Mouse (Mus musculus) forebrain, embryonic 12.5 days (tissue): ENCODE measurements at regions not wholly inside any gene's neighbourhood (a gene's known extent, or its start where the extent isn't known, plus 50 kb on each side); places are given as distances from the start of the nearest gene placed in this dataset.

Source experiments
- ATAC-seq: fragments of 200-750 bp; cut with Nextera tagmentation; 2 replicates; pipeline ENCODE4 v1.8.0; 2017; ENCODE audit warnings: moderate TSS enrichment; ENCODE audit not compliant: low FRiP score
- H3K27ac ChIP-seq: fragments of 300-500 bp; sonication (generic); 2 replicates; pipeline ENCODE4 v1.5.1; 2016; ENCODE audit warnings: mild to moderate bottlenecking
- H3K27me3 ChIP-seq: fragments of 300-500 bp; sonication (generic); 2 replicates; pipeline ENCODE4 v1.6.1; 2016; ENCODE audit warnings: mild to moderate bottlenecking
- H3K36me3 ChIP-seq: fragments of 300-500 bp; sonication (generic); replicated peaks from 2 replicates; pipeline ENCODE4 v1.6.1; 2016; ENCODE audit warnings: mild to moderate bottlenecking
- H3K4me1 ChIP-seq: fragments of 300-500 bp; sonication (generic); 2 replicates; pipeline ENCODE4 v1.6.1; 2016
- H3K4me2 ChIP-seq: fragments of 300-500 bp; sonication (generic); 2 replicates; pipeline ENCODE4 v1.6.1; 2016; ENCODE audit warnings: mild to moderate bottlenecking, moderate library complexity
- H3K4me3 ChIP-seq: fragments of 300-500 bp; sonication (generic); replicated peaks from 2 replicates; pipeline ENCODE4 v1.5.1; 2016; ENCODE audit warnings: mild to moderate bottlenecking
- H3K9ac ChIP-seq: fragments of 300-500 bp; sonication (generic); 2 replicates; pipeline ENCODE4 v1.6.1; 2016; ENCODE audit warnings: mild to moderate bottlenecking
- H3K9me3 ChIP-seq: fragments of 300-500 bp; sonication (generic); 2 replicates; pipeline ENCODE4 v1.6.1; 2016
- WGBS: fragments of 180-500 bp; shearing (Covaris S2); methylation state at CpG from one replicate; pipeline ENCODE4 v1.1.7; 2016; 5-methylcytosine and 5-hydroxymethylcytosine counted together

- Histone ChIP-seq H3K4me1 (no peaks in the 10 kb centered on the region), H3K9me3 (no peaks in the 10 kb centered on the region), H3K9ac (no peak overlapping the region), H3K36me3 (no peaks in the 10 kb centered on the region), H3K4me2 (no peak overlapping the region), H3K4me3 (no peak overlapping the region), H3K27ac (no peak overlapping the region), H3K27me3 (no peaks in the 10 kb centered on the region)
- ATAC-seq = no peak
- 87% methylated on average over 5 of the region's 5 CpGs for WGBS
Measured at GRCm38 (mm10) chr2:180404168-180404567, 51.9 kb upstream of the Slco4a1 start.

- no peaks in the 10 kb centered on the region for H3K36me3 ChIP-seq
Measured at GRCm38 (mm10) chr2:180403621-180404020, 52.4 kb upstream of the Slco4a1 start.

DNA sequence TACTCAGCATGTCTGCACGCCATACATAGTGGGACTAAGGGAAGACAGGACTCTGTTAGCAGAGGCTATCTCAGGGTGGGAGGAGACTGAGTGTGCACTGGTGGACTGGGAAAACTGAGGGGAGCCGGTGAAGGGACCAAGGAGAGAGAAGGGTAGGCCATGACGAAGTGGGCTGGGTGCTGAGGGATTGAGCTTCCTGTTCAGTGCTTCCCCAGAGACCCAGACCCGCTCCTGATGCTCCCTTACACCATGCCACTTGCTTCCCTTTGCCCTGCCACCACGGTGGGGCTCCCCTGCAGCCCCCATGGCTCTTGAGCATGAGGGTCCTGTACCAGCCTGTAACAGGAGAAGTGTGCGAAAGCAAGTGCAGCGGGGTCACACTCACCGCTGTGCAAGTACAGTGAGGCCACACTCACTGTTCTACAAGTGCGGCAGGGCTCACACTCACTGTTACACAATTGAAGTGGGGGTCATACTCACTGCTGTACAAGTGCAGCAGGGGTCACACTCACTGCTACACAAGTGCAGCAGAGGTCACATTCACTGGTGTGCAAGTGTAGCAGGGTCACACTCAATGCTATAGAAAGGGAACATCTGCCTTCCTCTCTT lies 53.1 kb upstream of the Slco4a1 start:
- Histone ChIP-seq H3K27ac (no peak overlapping the region), H3K27me3 (no peaks in the 10 kb centered on the region), H3K9me3 (no peaks in the 10 kb centered on the region), H3K9ac (no peak overlapping the region), H3K36me3 (no peaks in the 10 kb centered on the region), H3K4me1 (no peaks in the 10 kb centered on the region), H3K4me3 (no peak overlapping the region), H3K4me2 (no peak overlapping the region)
- WGBS = 83% methylated on average over 9 of the region's 9 CpGs
- ATAC-seq = no peak

More at GRCm38 (mm10) chr2:180403621-180404020, 52.4 kb upstream of the Slco4a1 start:
- H3K4me2 ChIP-seq = no peak overlapping the region
- no peak overlapping the region for H3K27ac ChIP-seq
- no peak for ATAC-seq
- WGBS = 68% methylated on average over 8 of the region's 8 CpGs
- no peak overlapping the region for H3K9ac ChIP-seq
- no peaks in the 10 kb centered on the region for H3K9me3 ChIP-seq
- no peaks in the 10 kb centered on the region for H3K27me3 ChIP-seq
- H3K4me3 ChIP-seq = no peak overlapping the region
- no peaks in the 10 kb centered on the region for H3K4me1 ChIP-seq

DNA sequence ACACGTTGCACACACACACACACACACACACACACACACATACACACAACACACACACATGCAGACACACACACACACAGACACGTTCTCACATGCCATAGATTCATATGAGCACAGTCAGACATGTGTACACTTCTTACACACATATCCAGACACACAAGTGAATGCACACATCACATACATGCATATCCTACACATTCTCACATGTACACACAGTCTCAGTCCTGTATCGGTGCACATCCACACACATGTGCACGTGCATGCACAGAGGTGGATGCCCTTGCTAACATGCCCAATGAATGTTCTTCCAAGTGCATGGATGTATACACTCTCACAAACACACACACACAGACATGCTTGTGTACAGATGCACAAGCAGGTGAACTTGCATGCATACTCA lies 53.6 kb upstream of the Slco4a1 start:
- Histone ChIP-seq H3K36me3 (no peaks in the 10 kb centered on the region), H3K27ac (no peak overlapping the region), H3K4me3 (no peak overlapping the region), H3K4me1 (no peaks in the 10 kb centered on the region), H3K4me2 (no peak overlapping the region), H3K9me3 (no peaks in the 10 kb centered on the region), H3K9ac (no peak overlapping the region), H3K27me3 (no peaks in the 10 kb centered on the region)
- WGBS = 86% methylated on average over 4 of the region's 4 CpGs
- ATAC-seq = no peak

DNA sequence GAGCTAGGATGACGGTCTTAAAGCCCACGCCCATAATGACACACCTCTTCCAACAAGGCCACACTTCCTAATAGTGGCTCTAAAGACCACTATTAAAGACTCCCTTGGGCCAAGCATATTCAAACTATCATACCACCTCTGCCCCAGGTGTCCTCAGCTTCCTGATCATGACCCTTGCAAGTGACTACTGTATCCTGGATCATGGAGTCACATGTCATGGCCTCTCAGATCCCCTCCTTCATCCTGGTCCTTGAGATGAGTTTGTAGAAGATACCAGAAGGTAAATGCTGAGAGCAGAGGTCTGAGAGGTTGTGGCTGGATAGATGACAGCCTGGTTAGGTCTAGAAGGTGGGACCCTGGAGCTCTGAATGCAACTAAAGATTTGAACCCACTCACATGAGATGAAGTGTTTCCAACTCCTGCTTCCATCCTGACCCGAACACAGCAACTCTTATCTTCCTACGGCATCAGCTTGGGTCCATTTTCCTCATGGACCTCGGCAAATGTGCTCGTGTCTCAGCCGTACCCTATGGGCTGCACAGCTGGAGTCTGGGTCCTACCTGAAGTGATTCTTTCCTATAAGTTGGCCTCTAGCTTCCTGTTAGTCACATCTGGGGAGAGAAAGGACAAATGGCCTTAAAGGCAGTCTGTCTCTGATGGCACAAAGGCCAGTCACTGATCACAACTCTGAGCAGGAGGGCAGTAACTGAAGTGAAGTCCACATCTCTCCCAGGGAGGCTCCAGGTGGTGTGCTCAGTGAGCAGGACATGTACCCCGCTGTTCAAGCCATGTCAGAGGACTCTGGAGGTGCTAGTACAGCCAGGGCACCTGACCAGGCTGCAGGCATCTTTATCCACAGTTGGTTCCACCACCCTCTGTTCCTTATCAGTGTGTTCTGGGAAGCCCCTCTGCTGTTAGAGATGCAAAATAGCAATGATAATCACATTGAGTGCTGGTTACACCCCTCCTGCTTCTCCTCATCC lies 54.3 kb upstream of the Slco4a1 start:
- no peak overlapping the region for H3K27ac ChIP-seq
- H3K9ac ChIP-seq = no peak overlapping the region
- no peaks in the 10 kb centered on the region for H3K4me1 ChIP-seq
- H3K9me3 ChIP-seq = no peaks in the 10 kb centered on the region
- WGBS = 83% methylated on average over 8 of the region's 8 CpGs
- ATAC-seq = no peak
- H3K36me3 ChIP-seq = no peaks in the 10 kb centered on the region
- H3K4me3 ChIP-seq = no peak overlapping the region
- H3K27me3 ChIP-seq = no peaks in the 10 kb centered on the region
- H3K4me2 ChIP-seq = no peak overlapping the region

DNA sequence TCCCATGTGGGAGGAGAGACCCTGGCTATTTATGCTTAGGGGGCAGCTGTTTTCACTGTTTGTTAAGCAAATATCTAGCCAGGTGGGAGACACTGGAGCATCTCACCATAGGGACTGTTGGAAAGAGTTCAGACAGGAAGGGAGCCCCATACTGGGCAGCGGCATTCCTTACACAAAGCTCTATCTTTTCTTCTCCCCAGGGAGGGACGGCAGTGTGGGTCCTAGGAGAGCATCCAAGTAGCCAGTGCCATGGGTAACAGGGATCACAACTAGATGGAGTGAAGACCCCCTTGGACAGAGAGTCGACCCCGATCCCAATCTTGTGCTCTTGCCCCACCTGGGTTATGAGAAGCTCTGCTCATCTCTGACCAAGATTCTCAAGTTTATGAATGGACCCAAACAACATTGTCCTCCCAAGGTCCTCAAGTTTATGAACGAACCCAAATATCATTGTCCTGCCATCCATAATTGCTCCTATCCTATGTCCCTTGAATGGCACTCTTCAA lies 55.5 kb upstream of the Slco4a1 start:
- H3K36me3 ChIP-seq = no peaks in the 10 kb centered on the region
- H3K9ac ChIP-seq = no peak overlapping the region
- H3K4me1 ChIP-seq = no peaks in the 10 kb centered on the region
- H3K4me2 ChIP-seq = no peak overlapping the region
- H3K27ac ChIP-seq = no peak overlapping the region
- no peaks in the 10 kb centered on the region for H3K27me3 ChIP-seq
- no peaks in the 10 kb centered on the region for H3K9me3 ChIP-seq
- no peak overlapping the region for H3K4me3 ChIP-seq
- ATAC-seq = no peak
- WGBS = 79% methylated on average over 5 of the region's 5 CpGs

- H3K27me3 ChIP-seq = no peaks in the 10 kb centered on the region
- H3K4me2 ChIP-seq = no peak overlapping the region
- H3K9ac ChIP-seq = no peak overlapping the region
- H3K36me3 ChIP-seq = no peaks in the 10 kb centered on the region
- no peak overlapping the region for H3K4me3 ChIP-seq
- H3K27ac ChIP-seq = no peak overlapping the region
- ATAC-seq = no peak
- 76% methylated on average over 8 of the region's 8 CpGs for WGBS
- H3K9me3 ChIP-seq = no peaks in the 10 kb centered on the region
- H3K4me1 ChIP-seq = no peaks in the 10 kb centered on the region
Measured at GRCm38 (mm10) chr2:180399651-180400513, 56.2 kb upstream of the Slco4a1 start.

DNA sequence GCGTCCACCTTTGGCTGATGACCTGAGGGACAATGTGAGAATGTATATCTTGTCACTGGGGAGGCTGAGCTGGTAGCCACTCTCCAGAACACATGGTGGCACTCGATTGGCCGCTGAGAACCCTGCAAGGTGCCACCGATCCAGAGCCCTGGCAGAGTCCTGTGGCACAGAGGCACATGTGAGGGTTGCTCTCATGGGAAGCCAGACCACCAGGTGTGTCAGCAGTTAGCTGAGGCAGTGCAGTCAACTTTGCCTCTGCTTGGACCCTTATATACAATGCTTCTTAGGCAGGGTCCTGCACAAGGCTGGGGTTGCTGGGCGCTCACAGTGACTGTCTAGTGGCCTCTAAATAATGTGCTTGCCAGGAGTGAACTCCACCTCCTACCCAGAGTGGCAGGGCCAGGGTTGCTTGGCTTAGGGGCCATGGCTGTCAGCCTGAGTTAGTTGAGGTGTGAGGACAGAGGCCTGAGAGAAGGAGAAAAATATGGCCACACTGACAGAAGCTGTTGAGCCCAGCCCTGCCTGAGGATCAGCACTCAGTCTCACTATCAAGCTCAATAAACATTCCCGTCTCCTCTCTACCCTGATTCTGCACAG lies 57.1 kb upstream of the Slco4a1 start:
- Histone ChIP-seq H3K36me3 (no peaks in the 10 kb centered on the region), H3K4me1 (no peaks in the 10 kb centered on the region), H3K27ac (no peak overlapping the region), H3K4me2 (no peak overlapping the region), H3K27me3 (no peaks in the 10 kb centered on the region), H3K4me3 (no peak overlapping the region), H3K9me3 (no peaks in the 10 kb centered on the region), H3K9ac (no peak overlapping the region)
- 90% methylated on average over 6 of the region's 6 CpGs for WGBS
- no peak for ATAC-seq

DNA sequence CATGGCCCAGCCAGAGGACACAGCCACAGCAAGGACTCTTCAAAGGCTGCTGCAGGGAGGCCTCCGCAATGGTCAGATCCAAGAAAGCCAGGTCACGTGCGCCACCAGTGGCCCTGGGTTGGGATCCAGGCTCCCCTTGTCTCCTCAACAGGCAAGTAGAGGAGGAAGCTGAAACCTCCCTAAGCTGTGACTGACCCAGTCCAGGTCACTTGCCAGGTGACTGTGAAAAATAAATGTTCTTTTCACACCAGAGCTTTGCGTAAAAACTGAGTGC lies 57.6 kb upstream of the Slco4a1 start:
- H3K27me3 ChIP-seq = no peaks in the 10 kb centered on the region

GRCm38 (mm10) chr2:180397723-180398480 lies 58.1 kb upstream of the Slco4a1 start:
- Histone ChIP-seq H3K4me2 (no peak overlapping the region), H3K9ac (no peak overlapping the region), H3K4me1 (no peaks in the 10 kb centered on the region), H3K27ac (no peak overlapping the region), H3K36me3 (no peaks in the 10 kb centered on the region), H3K9me3 (no peaks in the 10 kb centered on the region), H3K27me3 (no peaks in the 10 kb centered on the region; the same call in 1 of the 2 replicates), H3K4me3 (no peak overlapping the region)
- ATAC-seq = no peak
- WGBS = 94% methylated on average over 11 of the region's 11 CpGs

More for the DNA sequence above, 57.6 kb upstream of the Slco4a1 start:
- WGBS = 92% methylated on average over 4 of the region's 4 CpGs
- H3K4me3 ChIP-seq = no peak overlapping the region
- H3K27ac ChIP-seq = no peak overlapping the region
- H3K4me2 ChIP-seq = no peak overlapping the region
- H3K9me3 ChIP-seq = no peaks in the 10 kb centered on the region
- no peak for ATAC-seq
- H3K4me1 ChIP-seq = no peaks in the 10 kb centered on the region
- no peaks in the 10 kb centered on the region for H3K36me3 ChIP-seq
- no peak overlapping the region for H3K9ac ChIP-seq

DNA sequence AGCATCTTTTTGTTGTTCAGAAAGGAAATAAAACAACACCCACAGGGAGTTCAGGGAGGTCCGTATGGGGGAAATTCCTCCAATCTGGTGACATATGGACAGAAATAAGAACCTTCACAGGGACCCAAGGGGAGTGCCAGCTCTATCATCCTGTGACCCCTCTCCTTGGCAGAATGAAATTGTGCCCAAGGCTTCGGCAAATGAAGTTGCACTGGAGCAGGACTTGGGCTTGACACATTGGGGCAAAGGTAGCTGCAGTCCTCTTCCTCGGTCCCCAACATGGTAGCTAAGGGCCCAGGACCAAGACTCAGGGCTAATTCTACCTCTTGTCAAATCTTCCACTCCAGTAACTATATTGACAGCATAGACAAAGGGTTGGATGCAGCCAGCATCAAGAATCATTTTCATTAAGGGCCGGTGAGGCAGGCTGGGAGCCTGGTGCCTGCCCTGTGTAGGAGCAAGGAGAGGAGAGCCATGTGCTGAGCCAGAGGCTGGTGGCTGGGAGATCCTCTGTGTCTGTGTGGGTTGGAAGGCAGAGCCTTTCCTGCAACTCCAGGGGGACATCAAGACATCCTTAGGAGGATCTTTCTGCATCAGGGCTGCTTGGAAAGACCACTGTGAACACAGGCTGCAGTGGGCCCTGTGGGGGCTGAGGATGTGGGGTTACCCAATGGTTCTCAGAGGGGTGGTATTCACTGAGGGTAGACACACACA lies 59.2 kb upstream of the Slco4a1 start:
- no peaks in the 10 kb centered on the region for H3K4me1 ChIP-seq
- no peaks in the 10 kb centered on the region for H3K36me3 ChIP-seq
- H3K27me3 ChIP-seq = peaks cover 5% of the 10 kb centered on the region; the same call in 1 of the 2 replicates
- no peak for ATAC-seq
- WGBS = 57% methylated on average over 4 of the region's 4 CpGs
- H3K9me3 ChIP-seq = no peaks in the 10 kb centered on the region
- no peak overlapping the region for H3K4me2 ChIP-seq
- H3K9ac ChIP-seq = no peak overlapping the region
- H3K4me3 ChIP-seq = no peak overlapping the region
- H3K27ac ChIP-seq = no peak overlapping the region
